Mouse (Mus musculus): ENCODE measurements at regions not wholly inside any gene's neighbourhood (a gene's known extent, or its start where the extent isn't known, plus 50 kb on each side); places are given as distances from the start of the nearest gene placed in this dataset.

- DNase-seq: no peak
Measured at GRCm38 (mm10) chr2:50524838-50525615, 228.4 kb upstream of the Mmadhc start.

DNA sequence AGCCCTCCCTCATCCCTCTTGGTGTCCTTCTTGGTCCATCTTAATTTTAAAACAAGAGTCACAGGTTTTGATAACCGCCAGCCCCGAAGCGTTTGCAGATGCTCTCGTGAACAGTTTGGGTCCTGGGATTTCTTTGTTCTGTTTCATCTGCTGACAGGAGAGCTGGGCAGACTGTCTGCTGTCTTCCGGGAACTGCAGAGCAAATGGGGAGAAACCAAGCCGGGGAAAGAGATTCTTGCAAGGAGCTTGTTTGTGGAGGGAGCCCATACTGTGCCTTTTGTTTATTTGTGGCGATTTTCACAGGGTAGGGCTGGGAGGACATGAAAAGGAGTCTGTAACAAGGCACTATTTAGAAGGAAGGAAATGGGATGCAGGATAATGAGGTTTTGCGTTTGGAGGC, 223.6 kb upstream of the Mmadhc start:
- peak; percentile 10 to 20 for DNase-seq

DNA sequence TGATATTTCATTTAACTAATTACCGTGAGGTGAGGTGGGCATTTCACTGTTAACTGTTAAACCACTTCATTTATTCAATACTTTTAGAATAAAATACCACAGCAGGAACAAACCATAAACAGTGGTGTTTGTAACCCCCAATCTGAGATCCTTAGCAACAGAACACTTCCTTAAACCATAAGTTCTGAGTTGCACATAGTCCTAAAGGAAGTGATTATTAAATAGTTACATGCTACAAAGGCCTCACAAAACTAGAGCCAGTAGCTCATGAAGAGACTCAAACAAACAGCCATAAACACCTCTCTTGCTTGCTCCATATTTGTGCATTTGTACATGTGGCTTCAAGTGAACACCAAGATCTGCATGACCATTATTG, 222.5 kb upstream of the Mmadhc start:
- DNase-seq: no peak

- DNase-seq: peak; percentile 10 to 34
Measured at GRCm38 (mm10) chr2:50518371-50519128, 221.9 kb upstream of the Mmadhc start.

DNA sequence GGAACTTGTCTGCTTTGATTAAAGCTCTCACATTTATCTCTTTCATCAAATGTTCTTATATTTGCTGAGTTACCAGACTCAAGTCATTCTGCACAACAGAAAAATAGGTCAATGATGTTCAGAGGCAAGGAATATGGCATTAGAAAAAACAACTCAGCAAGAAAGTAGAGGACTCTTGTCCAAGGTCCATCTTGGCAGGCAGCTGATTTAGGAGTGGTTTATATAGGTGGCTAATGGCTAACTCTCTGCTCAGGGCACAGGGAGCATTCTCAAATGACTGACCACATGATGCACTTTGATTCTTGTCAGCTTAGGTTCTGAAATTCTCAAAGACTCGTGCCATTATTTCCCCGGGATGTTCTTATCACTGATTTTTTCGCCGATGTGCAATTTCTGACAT, 216.7 kb upstream of the Mmadhc start:
- no peak for DNase-seq

GRCm38 (mm10) chr2:50498713-50499112, 202.1 kb upstream of the Mmadhc start:
- no peak for DNase-seq

DNA sequence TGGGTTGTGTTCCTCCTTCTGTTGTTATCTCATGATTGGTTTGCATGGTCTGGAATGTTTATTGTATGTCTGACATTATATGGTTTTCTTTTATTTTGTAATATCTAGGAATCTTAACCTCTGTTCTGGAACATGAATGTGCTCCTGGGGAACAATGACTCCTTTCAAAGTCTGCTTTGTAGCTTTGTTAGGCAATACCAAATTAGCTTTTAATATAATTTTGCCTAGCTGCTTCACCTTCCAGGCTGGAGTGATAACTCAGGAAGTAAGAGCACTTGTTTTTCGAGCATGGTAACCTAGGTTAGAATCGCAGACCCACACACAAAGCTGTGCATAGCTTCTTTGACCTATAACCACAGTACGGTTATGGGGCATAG, 199.4 kb upstream of the Mmadhc start:
- no peak for DNase-seq

DNA sequence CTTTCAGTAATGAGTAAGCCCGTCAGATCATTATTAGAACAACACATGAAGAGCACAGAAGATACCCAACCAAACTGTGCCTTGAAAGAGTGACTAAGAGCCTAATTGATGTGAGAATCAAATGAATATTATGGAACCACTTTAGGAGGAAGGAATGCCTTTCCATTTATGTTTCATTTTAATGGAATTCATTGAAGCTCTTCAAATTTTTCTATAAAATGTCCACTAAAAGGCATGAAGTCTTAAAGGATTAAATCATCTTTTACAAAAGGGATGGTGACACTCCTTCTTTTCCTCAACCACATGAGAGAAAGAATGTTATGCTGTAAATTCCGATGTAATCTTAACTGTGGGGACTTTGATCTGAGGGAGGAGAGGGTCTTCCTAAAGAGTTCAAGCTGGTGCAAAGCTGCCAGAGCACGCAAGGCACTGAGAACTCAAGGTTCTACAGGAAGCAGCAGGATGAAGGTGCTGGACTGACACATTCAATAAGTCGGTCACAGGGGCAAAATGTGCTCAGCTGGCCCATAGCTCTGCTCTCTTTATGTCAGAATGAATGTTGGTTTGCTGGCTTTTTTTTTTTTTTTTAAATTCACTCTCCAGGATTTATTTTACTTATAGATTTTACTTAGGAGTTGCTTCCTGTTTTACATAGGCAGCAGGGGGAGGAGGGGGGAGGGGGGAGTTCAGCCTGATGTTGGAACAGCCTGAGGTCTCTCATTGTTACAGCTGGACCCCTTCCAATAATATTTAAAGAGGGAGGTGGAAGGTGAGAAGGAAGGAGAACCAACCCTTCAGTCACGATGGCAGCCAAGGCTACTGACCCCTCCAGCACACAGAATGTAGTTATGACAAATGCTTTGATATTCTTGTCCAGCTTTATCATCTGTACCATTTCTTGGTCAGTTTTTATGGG, 198.8 kb upstream of the Mmadhc start:
- no peak for DNase-seq

- DNase-seq: no peak
Measured at GRCm38 (mm10) chr2:50493597-50494335, 197.2 kb upstream of the Mmadhc start.

DNA sequence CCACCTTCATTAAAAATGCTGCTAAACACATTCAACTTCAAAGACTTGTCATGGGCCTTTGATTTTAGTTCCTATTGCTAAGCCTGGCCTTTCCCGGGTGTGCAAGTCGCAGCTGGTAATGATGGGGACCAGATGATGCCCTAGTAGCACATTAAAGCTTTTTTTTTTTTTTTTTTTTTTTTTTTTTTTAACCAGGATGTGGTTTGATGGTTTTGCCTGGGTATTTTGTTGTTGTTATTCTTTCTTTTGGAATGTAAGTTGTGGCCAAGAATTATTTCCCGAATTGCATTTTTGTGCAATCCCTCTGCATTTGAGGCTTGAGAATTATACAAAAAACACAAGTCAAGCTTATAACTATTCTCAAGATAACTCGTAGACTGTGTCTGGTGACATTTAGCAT, 167.2 kb upstream of the Mmadhc start:
- no peak for DNase-seq

- DNase-seq: no peak
Measured at GRCm38 (mm10) chr2:50462378-50462777, 165.8 kb upstream of the Mmadhc start.

GRCm38 (mm10) chr2:50456654-50457053, 160.1 kb upstream of the Mmadhc start:
- no peak for DNase-seq

- DNase-seq: no peak
Measured at GRCm38 (mm10) chr2:50448117-50448516, 151.5 kb upstream of the Mmadhc start.

GRCm38 (mm10) chr2:50445963-50446485, 149.4 kb upstream of the Mmadhc start:
- DNase-seq: no peak

DNA sequence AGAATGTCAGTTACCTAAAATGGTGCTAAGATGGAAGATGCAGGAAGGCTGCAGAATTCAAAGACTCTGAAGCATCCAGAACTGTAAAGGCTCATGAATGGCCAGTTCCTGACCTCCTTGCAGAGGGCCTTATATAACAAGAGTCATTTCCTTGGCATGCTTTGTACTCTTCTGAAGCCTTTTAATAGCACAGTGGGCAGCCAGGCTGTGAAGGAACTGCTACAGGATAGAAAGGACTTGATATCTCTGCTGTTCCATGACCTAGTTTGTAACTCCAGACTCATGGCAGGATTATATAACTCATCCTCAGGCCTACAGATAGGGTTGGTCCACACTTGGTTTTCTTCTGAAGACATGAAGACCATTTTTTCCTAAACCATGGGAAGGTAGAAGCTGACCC, 143.7 kb upstream of the Mmadhc start:
- no peak for DNase-seq

GRCm38 (mm10) chr2:50433166-50433565, 136.6 kb upstream of the Mmadhc start:
- no peak for DNase-seq

DNA sequence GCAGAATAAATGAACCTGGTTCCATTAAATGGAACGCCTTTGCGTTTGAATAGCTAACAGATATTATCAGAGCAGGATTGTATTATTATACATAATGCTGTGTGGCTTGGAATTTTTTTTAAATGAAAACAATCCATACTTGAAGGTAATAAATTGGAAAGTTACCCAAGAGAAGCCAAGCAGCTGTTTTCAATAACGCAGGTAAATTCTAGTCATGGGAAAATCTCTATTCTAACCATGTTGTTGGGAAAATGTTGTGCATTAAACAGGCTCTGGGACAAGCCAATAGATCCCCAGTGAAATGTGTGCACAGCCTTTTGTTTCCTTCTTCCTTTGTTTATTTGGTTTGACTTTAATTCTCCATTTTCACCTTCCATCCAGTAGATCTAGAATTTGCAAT, 128.6 kb upstream of the Mmadhc start:
- no peak for DNase-seq

GRCm38 (mm10) chr2:50419648-50420047, 123.0 kb upstream of the Mmadhc start:
- DNase-seq: no peak

GRCm38 (mm10) chr2:50417643-50418042, 121.0 kb upstream of the Mmadhc start:
- no peak for DNase-seq

DNA sequence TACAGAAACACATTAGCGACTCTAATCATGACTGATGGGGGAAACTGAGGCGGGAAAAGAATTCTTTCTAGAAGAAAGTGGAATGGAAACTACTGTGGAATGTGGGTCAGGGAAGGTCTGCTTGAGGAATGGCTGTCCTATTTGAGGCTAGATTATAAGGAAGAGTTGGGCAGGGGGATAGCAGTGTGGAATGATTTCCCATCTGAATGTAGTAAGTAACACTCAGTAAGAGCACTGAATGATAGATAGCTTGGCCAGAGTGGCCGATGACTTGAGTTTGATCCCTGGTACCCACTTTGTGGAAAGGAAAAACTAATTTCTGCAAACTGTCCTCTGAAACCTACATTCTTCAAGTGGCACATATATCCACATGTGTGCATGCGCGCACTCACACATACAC, 120.5 kb upstream of the Mmadhc start:
- no peak for DNase-seq

- DNase-seq: no peak
Measured at GRCm38 (mm10) chr2:50416056-50416455, 119.5 kb upstream of the Mmadhc start.

DNA sequence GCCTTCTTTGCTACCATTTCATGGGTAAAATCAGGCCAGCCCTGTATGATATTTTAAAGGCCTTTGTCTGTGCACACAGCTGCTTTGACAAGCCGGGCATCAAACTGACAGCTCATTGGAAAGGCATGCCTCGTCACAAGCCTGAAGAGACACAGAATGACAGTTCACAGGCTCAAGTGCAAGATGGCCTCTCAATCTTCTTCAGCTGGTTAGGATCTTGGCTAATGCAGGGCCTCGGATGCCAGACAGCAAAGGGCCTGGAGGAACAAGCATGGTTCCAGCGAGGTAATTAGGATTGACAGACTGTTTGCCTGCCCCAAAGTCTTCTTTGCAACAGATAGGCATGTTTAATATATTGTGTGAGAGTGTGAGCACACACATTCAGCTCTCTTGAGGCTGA, 109.3 kb upstream of the Mmadhc start:
- peak; percentile 8 to 18 for DNase-seq

Data from cerebellum, postnatal 10 days (tissue).